Mouse (Mus musculus): ENCODE results near the gene Hoxd4. TPM values are rescaled to one million over a fixed set of nuclear protein-coding genes. Genes with fewer than 3 reads are reported as not detected.

Gene Hoxd4
- total RNA-seq, 2 experiments from 2014 or later = 21.5 to 29.5 TPM

- no peak for DNase-seq (ENCODE audit: low spot score in 2 of 2)
Measured at GRCm38 (mm10) chr2:74678891-74679595, 32.7 kb upstream of the Hoxd4 start, which contains the start of gene Hoxd11. Gene Hoxd11 (plus strand): TSS chr2:74679557.

DNA sequence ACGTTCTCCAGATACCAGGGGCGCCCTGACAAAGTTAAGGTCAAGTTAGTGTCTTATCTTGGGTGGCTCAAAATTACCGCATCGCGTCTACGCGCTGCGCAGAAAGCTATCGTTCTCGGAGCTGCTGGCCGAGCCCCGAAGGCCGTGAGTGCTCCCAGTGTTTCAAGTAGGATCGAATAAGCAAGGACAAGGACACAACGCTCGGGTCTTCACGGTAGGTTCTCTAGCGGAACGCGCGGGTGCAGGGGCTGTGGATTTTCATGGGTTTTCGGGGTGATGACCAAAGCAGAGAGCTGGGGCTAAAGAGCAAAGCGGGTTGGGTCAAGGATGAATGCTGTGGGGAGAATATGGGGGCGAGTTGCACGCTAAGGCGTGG lies 32.1 kb upstream of the Hoxd4 start:
- DNase-seq (ENCODE audit: low spot score in 2 of 2) = no peak

- no peak for DNase-seq (ENCODE audit: low spot score in 2 of 2)
Measured at GRCm38 (mm10) chr2:74679980-74680379, 31.7 kb upstream of the Hoxd4 start.

GRCm38 (mm10) chr2:74680561-74681398 lies 30.9 kb upstream of the Hoxd4 start:
- DNase-seq (ENCODE audit: low spot score in 2 of 2) = no peak

DNA sequence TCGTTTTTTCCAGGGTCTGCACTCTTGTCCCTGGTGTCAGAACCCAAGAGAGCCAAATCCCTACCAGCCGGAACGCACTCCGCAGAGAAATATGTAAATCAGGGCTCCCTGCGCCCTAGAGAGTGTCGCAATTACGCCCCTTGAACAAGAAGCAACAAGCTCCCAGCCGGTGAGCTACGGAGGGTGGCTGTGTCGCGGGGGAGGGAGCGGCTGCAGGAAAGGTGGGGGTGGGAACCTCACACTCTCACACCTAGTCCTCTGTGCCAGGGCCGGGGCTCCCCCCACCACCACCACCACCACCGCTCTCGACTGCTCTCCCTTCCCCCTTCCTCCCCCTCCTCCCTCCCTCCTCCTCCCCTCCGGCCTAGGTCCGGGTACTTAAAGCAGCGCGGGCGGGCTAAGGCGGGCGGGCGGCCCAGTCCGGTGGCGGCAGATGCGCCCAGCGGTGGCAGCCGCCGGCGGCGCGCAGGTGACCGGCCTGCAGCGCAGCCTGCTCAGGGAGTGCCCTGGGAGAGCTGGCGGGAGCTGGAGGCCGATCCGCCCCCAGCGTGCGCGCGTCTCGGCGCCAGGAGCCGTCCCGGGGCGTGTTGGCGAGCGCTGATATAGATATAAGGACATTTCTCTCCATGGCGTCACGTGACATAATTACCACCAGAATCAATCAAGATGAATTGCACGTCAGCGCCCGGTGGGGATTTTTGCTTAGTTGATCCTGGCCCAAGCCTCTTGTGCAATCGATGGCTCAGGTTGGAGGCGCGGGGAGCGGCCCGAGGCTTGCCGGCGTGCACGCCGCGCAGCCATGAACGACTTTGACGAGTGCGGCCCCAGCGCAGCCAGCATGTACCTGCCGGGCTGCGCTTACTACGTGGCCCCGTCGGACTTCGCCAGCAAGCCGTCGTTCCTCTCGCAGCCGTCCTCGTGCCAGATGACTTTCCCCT lies 29.9 kb upstream of the Hoxd4 start:
- no peak for DNase-seq (ENCODE audit: low spot score in 2 of 2)

GRCm38 (mm10) chr2:74682796-74683195 lies 28.9 kb upstream of the Hoxd4 start:
- no peak for DNase-seq (ENCODE audit: low spot score in 2 of 2)

- no peak for DNase-seq (ENCODE audit: low spot score in 2 of 2)
Measured at GRCm38 (mm10) chr2:74683471-74683951, 28.2 kb upstream of the Hoxd4 start.

GRCm38 (mm10) chr2:74684106-74684505 lies 27.6 kb upstream of the Hoxd4 start:
- DNase-seq (ENCODE audit: low spot score in 2 of 2) = no peak

- DNase-seq (ENCODE audit: low spot score in 2 of 2) = no peak
Measured at GRCm38 (mm10) chr2:74685059-74685603, 26.6 kb upstream of the Hoxd4 start.

DNA sequence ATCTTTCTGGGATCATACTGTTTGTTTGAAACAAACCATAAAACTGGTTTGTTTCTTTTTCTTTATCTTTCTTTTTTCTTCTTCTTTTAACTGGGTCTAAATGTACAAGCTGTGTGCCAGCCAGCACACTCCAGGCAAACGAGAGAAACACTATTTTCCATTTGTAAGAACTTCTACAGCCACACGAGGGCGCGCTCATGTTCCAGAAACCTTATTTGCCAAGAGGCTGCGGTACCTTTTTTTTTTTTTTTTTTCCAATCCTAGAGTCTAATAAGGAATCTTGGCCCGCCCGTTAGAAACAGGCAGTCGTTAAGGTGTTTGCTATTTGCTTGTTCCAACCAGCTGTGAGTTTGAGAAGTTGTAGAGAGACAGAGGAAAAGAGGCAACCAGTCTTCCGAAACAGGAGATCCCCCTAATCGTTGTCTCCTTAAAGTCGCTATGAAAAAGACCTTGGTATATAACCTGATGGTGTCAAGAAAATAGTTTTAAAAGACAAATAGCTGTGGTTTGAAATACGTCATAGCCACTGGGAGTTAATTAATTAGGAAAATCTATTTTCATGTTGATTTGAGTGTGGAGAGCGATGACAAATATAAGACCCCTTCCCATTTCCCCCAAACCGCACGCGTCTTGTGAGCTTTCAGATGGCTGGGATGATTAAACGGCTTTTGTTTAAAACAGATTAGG lies 25.3 kb upstream of the Hoxd4 start:
- no peak for DNase-seq (ENCODE audit: low spot score in 2 of 2)

DNA sequence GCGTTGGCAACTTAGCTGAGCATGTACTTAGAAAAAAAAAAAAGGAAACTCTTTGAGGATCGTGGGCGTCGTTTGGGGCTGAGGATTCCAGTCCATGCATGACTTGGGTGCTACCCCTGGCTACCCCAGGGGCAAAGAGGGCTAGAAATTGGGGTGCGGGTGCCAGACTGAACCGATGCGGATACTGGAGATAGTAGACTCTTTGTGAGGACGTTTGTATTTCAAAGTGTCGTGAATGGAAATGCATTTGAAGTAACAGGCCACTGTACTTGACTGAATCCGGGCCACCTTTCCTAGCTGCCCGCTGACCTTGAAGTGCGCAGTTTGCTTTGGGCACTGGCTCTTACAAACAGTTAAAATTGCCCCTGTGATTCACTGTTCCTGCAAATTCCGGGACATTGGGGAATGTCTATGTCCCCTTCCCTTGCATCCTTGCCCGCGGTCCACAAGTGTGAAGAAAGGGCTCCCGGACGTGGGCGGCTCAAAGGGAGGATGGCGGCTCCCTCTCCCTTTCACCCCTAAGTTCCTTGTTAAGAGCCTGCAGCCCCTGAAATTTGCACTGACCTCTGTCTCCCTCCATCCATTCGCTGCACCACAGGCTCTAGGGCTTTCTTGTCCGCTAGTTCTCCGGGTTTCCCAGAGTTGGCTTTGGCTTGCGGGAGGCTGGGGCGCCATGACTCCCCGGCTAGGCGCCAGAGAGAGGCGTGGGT lies 24.6 kb upstream of the Hoxd4 start:
- no peak for DNase-seq (ENCODE audit: low spot score in 2 of 2)

DNA sequence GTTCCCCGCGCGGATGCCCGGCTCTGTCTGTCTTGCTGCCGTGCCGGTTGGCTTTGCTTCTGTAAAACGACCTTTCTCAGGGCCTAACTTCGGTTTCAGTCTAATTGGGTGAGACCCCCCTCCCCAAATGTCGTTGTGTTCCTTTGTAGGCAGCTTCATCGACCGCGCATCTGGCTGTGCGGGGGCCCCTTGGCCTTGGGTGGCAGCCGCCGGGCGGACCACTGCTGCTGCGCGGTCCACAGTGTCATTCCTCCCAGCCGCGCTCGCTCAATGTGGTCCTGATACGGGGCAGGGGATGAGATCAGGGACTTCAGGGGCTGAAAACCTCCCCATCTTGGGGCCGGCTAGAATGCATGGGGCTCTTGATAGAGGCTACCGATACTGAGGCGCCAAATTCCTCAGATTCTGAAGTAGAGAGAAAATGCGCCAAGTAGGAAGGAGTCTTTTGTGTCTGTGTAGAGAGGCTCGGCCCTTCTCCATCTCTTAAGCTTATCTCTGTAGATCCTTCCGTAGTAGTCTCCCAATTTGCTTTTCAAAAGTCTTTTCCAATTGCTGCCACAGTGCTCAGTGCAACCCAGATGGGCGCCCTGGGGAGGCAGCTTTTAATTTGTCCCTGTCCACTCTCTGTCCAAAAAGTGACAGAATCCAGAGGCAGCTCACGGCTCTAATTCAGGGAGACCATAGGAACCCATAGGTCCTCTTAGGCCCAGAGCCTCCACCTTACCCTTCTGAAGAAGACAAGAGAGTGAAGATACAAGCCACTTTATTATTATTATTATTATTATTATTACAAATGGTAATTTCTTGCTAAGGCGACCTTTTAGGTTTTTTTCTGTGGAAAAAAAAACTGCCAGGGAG lies 23.8 kb upstream of the Hoxd4 start:
- no peak for DNase-seq (ENCODE audit: low spot score in 2 of 2)

DNA sequence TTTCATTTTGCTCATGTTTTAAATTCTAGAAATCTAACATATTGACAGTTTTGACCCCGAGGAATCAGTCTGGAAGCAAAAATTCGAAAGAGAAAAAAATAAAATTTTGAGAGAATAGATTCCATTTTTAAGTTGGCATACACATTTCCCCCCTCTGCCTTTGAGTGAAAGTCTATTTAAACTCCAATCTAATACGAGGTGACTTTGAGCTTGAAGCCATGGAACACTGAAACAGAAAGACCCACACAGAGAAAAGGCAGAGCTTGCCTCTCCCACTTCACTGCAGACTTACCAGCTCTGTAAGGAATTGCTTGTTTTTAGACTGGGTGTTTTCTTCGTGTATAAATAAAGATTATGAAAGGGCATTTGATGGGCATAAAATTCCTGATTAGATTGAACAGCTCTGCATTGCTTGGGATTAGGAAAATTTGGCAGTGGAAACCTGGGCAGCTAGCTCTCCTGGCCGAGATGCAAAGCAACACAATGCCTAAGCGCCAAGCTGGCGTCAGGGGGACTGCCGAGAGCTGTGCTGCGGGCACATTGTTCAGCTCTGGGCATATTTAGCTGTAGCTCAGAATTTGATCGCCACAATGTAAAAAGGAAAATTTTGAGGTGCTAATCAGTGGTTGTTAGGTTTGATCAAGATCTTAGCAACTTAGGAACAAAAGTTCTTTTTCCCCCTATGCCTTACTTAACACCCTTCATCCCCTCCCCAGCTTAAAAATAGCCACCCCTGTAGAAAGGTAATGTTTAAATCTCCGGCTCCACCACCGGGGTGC lies 22.7 kb upstream of the Hoxd4 start:
- DNase-seq (ENCODE audit: low spot score in 2 of 2) = no peak

GRCm38 (mm10) chr2:74689574-74690337 lies 22.0 kb upstream of the Hoxd4 start:
- DNase-seq (ENCODE audit: low spot score in 2 of 2) = no peak

GRCm38 (mm10) chr2:74690338-74690716 lies 21.4 kb upstream of the Hoxd4 start:
- no peak for DNase-seq (ENCODE audit: low spot score in 2 of 2)

- DNase-seq (ENCODE audit: low spot score in 2 of 2) = no peak
Measured at GRCm38 (mm10) chr2:74691022-74691951, 20.4 kb upstream of the Hoxd4 start, which contains the start of gene Hoxd10. Gene Hoxd10 (plus strand): TSS chr2:74691924.

All from adrenal gland, postnatal 4 days (tissue).